Mouse (Mus musculus): ENCODE measurements around the gene Tipin. TPM values are rescaled to one million over a fixed set of nuclear protein-coding genes. Genes with fewer than 3 reads are reported as not detected.
A peak's percentile ranks its signal among the peaks of the same experiment; 100 is the strongest.
"Not testable (repeated sequence)": the region's sequence is repeated elsewhere in the genome, so short reads cannot be mapped to it uniquely, and the experiment has no call there.

Gene Tipin
- polyA plus RNA-seq, 1 experiment from 2014 or later, result 145 TPM

DNA sequence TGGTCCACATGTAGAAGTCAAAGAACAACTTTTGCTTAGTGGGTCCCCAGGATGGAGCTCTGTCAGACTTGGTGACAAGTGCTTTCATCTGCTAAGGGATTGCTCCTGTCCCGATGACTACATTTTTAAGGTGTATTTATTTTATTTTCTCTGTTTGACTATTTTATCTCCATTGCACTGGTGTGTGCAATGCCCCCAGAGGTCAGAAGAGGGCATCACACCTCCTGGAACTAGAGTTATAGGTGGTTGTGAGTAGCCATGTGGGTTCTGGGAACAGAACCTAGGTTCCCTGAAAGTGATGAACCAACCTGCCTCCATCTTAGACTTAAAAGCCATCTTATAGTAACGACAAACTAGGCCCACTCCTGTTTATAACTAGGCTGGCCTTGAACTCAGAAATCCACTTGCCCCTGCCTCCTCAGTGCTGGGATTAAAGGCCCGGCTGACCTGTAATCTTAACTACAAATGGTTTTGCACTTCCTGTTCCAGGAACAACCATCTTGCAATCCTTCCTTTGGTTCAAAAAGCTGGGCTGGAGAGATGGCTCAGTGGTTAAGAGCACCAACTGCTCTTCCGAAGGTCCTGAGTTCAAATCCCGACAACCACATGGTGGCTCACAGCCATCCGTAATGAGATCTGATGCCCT lies 2.6 kb upstream of the Tipin start:
- WGBS (ENCODE audit: insufficient replicate concordance), result 87% methylated on average over 6 of the region's 6 CpGs
- Histone ChIP-seq H3K36me3 (ENCODE audit: control insufficient read depth, insufficient read depth) (no peaks in the 10 kb centered on the region), H3K4me3 (ENCODE audit: low read depth, low read length) (no peak overlapping the region), H3K9ac (ENCODE audit: low read depth, low read length) (no peak overlapping the region), H3K27ac (ENCODE audit: low read length) (no peak overlapping the region), H3K4me2 (ENCODE audit: low read depth, low read length) (no peak overlapping the region), H3K27me3 (ENCODE audit: control insufficient read depth, insufficient read depth, low read depth, low read length) (no peaks in the 10 kb centered on the region), H3K4me1 (ENCODE audit: control insufficient read depth, low read depth, low read length) (peaks cover 11% of the 10 kb centered on the region), H3K9me3 (replicated peaks; ENCODE audit: control insufficient read depth, low read length) (no peaks in the 10 kb centered on the region)
- ATAC-seq (ENCODE audit: low read depth), result no peak

DNA sequence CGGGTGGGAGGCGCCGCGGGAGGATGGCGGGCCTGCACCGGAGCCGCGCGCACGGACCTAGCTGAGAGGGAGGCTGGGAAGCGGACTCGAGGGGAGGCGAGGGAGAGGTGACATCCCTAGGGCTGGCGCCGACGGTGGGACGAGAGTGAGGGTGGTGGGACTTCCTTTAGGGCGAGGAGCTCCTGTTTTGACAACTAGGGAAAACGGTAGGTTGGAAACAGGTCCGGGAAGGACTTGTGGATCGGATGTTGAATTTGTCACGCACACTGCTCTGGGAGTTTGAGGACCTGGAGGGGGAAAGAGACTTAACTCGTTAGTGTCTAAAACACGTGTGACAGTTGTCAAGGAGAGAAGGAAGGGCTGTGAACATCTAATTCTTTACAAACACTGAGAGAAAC lies 399 bp downstream of the Tipin start:
- H3K27me3 ChIP-seq (ENCODE audit: control insufficient read depth, insufficient read depth, low read depth, low read length), result no peaks in the 10 kb centered on the region
- peak; percentile 85 for ATAC-seq (ENCODE audit: low read depth)
- H3K4me3 ChIP-seq (ENCODE audit: low read depth, low read length), result peak overlapping the region; percentile 85
- H3K4me1 ChIP-seq (ENCODE audit: control insufficient read depth, low read depth, low read length), result peaks cover 14% of the 10 kb centered on the region
- no peaks in the 10 kb centered on the region for H3K9me3 ChIP-seq (replicated peaks; ENCODE audit: control insufficient read depth, low read length)
- H3K4me2 ChIP-seq (ENCODE audit: low read depth, low read length), result peak overlapping the region; percentile 72
- no peaks in the 10 kb centered on the region for H3K36me3 ChIP-seq (ENCODE audit: control insufficient read depth, insufficient read depth)
- peak overlapping the region; percentile 86 for H3K27ac ChIP-seq (ENCODE audit: low read length)
- peak overlapping the region; percentile 91 for H3K9ac ChIP-seq (ENCODE audit: low read depth, low read length)
- WGBS (ENCODE audit: insufficient replicate concordance), result 0% methylated on average over 24 of the region's 24 CpGs

DNA sequence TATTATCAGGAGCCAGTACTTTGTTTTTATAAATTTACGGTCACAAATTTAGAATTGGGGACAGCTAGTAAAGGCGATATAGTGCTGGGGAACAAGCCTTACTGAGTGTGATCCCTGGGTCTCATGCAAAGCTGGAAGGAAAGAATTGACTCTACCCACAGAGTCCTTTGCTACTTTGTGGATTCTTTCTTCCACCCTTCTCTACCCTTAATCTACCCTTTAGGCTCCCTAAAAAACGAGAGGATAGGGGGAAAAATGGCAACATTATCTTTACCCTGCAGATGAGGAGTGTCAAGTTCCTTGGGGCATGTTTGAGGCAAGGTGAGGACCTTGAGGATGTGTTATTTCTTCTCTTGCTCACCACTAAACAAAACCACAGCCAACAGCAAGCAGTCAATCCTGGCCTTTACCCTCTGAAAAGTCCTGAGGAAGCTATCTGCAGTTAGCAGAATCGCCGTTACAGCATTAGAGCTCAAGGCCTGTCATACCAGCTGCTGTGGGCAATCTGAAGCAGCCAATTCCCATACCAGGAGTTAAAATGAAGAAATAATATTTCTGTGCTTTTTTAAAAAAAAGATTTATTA lies 1.1 kb downstream of the Tipin start:
- no peaks in the 10 kb centered on the region for H3K9me3 ChIP-seq (replicated peaks; ENCODE audit: control insufficient read depth, low read length)
- H3K9ac ChIP-seq (ENCODE audit: low read depth, low read length), result peak overlapping the region; percentile 91
- H3K27ac ChIP-seq (ENCODE audit: low read length), result peak overlapping the region; percentile 86
- no peak for ATAC-seq (ENCODE audit: low read depth)
- peak overlapping the region; percentile 72 for H3K4me2 ChIP-seq (ENCODE audit: low read depth, low read length)
- H3K27me3 ChIP-seq (ENCODE audit: control insufficient read depth, insufficient read depth, low read depth, low read length), result no peaks in the 10 kb centered on the region
- peak overlapping the region; percentile 85 for H3K4me3 ChIP-seq (ENCODE audit: low read depth, low read length)
- H3K4me1 ChIP-seq (ENCODE audit: control insufficient read depth, low read depth, low read length), result peaks cover 14% of the 10 kb centered on the region
- 8% methylated on average over 5 of the region's 5 CpGs for WGBS (ENCODE audit: insufficient replicate concordance)
- no peaks in the 10 kb centered on the region for H3K36me3 ChIP-seq (ENCODE audit: control insufficient read depth, insufficient read depth)

DNA sequence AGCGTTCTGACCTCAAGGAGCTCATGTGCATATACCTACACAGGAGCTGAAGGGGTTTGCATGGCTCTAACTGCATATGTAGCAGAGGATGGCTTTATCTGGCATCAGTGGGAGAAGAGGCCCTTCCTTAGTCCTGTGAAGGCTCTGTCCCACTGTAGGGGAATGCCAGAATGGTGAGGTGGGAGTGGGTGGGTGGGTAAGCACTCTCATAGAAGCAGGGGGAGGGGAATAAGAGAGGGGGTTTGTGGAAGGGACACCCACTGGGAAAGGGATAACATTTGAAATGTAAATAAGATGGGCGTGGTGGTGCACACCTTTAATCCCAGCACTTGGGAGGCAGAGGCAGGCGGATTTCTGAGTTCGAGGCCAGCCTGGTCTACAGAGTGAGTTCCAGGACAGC lies 21.7 kb downstream of the Tipin start:
- H3K36me3 ChIP-seq (ENCODE audit: control insufficient read depth, insufficient read depth), result peaks cover 61% of the 10 kb centered on the region
- ATAC-seq (ENCODE audit: low read depth), result not testable (repeated sequence)

DNA sequence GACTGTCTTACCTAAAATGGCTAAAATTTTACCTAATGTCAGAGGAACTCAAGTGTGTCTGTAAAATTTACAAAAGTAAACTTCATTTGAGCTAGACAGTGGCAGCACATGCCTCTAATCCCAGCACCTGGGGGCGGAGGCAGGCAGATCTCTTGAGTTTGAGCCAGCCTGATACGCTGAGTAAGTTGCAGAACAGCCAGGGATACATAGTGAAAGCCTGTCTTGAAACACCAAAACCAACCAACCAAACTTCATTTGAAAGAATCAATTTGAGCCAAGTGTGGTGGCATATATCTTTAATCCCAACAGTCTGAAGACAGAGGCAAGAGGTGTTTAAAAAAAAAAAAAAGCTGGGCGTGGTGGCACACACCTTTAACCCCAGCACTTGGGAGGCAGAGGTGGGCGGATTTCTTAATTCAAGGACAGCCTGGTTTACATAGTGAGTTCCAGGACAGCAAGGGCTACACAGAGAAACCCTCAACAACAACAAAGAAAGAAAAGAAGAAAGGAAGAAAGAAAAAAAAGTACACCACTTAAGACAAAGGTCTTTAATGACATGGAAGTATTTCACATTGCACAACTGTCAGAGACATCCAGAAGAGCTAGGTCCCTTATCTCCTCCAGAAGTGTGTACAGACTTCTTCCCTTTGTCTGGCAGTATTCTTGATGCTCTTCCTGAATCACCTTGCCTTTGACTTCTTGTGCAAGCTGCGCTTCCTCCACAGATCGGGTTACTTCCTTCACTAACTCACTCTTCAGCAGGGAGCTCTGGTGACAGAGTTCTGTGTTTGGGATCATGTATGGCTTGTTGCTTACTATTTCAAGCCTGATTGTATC lies 25.3 kb downstream of the Tipin start:
- Histone ChIP-seq H3K4me2 (ENCODE audit: low read depth, low read length) (no peak overlapping the region), H3K36me3 (ENCODE audit: control insufficient read depth, insufficient read depth) (peaks cover 38% of the 10 kb centered on the region), H3K27me3 (ENCODE audit: control insufficient read depth, insufficient read depth, low read depth, low read length) (no peaks in the 10 kb centered on the region), H3K27ac (ENCODE audit: low read length) (no peak overlapping the region), H3K9ac (ENCODE audit: low read depth, low read length) (no peak overlapping the region), H3K9me3 (replicated peaks; ENCODE audit: control insufficient read depth, low read length) (no peaks in the 10 kb centered on the region), H3K4me1 (ENCODE audit: control insufficient read depth, low read depth, low read length) (no peaks in the 10 kb centered on the region), H3K4me3 (ENCODE audit: low read depth, low read length) (no peak overlapping the region)
- 69% methylated on average over 6 of the region's 6 CpGs for WGBS (ENCODE audit: insufficient replicate concordance)
- ATAC-seq (ENCODE audit: low read depth), result no peak

More for the DNA sequence above, 21.7 kb downstream of the Tipin start:
- H3K9ac ChIP-seq (ENCODE audit: low read depth, low read length); H3K27me3 ChIP-seq (ENCODE audit: control insufficient read depth, insufficient read depth, low read depth, low read length); H3K4me1 ChIP-seq (ENCODE audit: control insufficient read depth, low read depth, low read length); H3K4me3 ChIP-seq (ENCODE audit: low read depth, low read length); H3K9me3 ChIP-seq (replicated peaks; ENCODE audit: control insufficient read depth, low read length); H3K4me2 ChIP-seq (ENCODE audit: low read depth, low read length); H3K27ac ChIP-seq (ENCODE audit: low read length): not testable (repeated sequence)
- 88% methylated on average over 3 of the region's 4 CpGs for WGBS (ENCODE audit: insufficient replicate concordance)

DNA sequence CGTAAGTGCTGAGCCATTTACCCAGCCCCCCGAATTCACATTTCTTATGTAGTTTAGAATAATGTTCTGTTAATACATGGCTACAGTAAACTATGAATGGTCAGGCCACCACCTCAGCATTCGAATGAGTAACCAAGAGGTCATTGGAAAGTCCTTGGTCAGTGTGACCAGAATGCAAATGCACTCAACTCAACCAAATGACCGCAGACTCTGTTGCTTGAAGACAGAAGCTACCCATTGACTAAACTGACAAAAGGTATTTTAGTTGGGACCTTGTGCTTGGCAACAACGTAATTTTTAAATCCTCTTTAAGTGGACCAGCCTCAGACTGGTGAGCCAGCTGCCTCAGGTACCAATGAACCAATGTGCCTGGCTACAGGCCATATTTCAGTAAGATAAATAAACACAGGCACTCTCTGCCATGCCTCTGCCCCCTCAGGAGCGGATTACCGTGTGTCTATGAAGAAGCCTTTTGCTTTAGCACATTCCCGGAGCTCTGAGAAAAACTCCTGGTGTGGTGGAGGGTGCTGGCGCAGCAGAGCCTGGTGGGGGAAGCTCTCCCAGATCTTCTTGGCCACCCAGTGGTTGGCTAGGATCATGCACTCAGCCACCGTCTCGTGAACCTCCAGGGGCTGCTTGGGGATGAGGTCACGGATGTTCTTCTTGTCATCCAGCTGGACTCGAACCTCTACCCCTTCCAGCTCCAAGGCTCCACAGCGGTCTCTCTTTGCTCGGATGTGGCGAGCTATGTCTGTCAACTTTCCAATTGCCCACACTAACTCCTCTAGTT lies 29.8 kb downstream of the Tipin start:
- H3K4me3 ChIP-seq (ENCODE audit: low read depth, low read length), result no peak overlapping the region
- no peak overlapping the region for H3K9ac ChIP-seq (ENCODE audit: low read depth, low read length)
- H3K36me3 ChIP-seq (ENCODE audit: control insufficient read depth, insufficient read depth), result peaks cover 7% of the 10 kb centered on the region
- no peaks in the 10 kb centered on the region for H3K4me1 ChIP-seq (ENCODE audit: control insufficient read depth, low read depth, low read length)
- no peak for ATAC-seq (ENCODE audit: low read depth)
- no peaks in the 10 kb centered on the region for H3K27me3 ChIP-seq (ENCODE audit: control insufficient read depth, insufficient read depth, low read depth, low read length)
- no peak overlapping the region for H3K27ac ChIP-seq (ENCODE audit: low read length)
- 74% methylated on average over 16 of the region's 16 CpGs for WGBS (ENCODE audit: insufficient replicate concordance)
- no peak overlapping the region for H3K4me2 ChIP-seq (ENCODE audit: low read depth, low read length)
- H3K9me3 ChIP-seq (replicated peaks; ENCODE audit: control insufficient read depth, low read length), result no peaks in the 10 kb centered on the region

DNA sequence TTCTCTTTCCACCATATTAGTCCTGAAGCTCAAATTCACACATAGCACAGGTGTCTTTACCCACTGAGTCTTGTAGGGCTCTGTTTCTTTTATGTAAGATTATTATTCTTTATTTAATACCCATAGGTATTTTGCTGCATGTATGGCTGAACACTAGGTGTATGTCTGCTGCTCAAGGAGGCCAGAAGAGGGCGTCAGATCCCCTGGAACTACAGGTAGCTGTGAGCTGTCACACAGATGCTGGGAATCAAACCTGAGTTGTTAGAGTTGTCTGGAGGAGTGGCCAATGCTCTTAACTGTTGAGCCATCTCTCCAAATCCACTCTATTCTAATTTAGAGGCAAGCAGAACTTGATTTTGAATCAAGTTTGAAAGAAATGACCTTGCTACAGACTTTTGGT lies 30.7 kb downstream of the Tipin start:
- H3K36me3 ChIP-seq (ENCODE audit: control insufficient read depth, insufficient read depth), result peaks cover 2% of the 10 kb centered on the region
- no peak for ATAC-seq (ENCODE audit: low read depth)
- WGBS (ENCODE audit: insufficient replicate concordance), result 48% methylated on average over 1 of the region's 1 CpGs

DNA sequence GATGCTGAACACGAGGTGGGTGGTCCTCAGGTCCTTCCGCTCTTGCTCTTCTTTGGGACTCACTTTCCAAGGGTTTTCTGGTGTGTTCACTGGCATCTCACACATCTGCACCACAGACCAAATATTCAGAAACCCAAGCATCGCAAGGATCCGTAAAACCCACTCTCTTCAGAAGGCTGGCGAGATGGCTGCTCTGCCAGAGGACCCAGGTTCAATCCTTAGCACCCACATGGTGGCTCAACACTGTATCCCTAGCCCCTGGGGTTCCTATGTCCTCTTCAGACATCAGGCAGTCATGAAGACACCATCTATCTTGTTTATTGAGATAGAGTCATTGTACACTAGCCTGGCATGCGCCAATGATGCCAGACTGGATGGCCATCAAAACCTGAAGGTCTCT lies 33.3 kb downstream of the Tipin start:
- no peak for ATAC-seq (ENCODE audit: low read depth)
- H3K4me1 ChIP-seq (ENCODE audit: control insufficient read depth, low read depth, low read length), result no peaks in the 10 kb centered on the region
- no peaks in the 10 kb centered on the region for H3K9me3 ChIP-seq (replicated peaks; ENCODE audit: control insufficient read depth, low read length)
- H3K27me3 ChIP-seq (ENCODE audit: control insufficient read depth, insufficient read depth, low read depth, low read length), result no peaks in the 10 kb centered on the region
- WGBS (ENCODE audit: insufficient replicate concordance), result 83% methylated on average over 6 of the region's 6 CpGs
- H3K36me3 ChIP-seq (ENCODE audit: control insufficient read depth, insufficient read depth), result no peaks in the 10 kb centered on the region; the same call in 1 of the 2 replicates
- H3K4me2 ChIP-seq (ENCODE audit: low read depth, low read length), result no peak overlapping the region
- H3K27ac ChIP-seq (ENCODE audit: low read length), result no peak overlapping the region
- no peak overlapping the region for H3K9ac ChIP-seq (ENCODE audit: low read depth, low read length)
- no peak overlapping the region for H3K4me3 ChIP-seq (ENCODE audit: low read depth, low read length)

More for the DNA sequence above, 30.7 kb downstream of the Tipin start:
- no peak overlapping the region for H3K4me2 ChIP-seq (ENCODE audit: low read depth, low read length)
- H3K27me3 ChIP-seq (ENCODE audit: control insufficient read depth, insufficient read depth, low read depth, low read length), result no peaks in the 10 kb centered on the region
- H3K4me1 ChIP-seq (ENCODE audit: control insufficient read depth, low read depth, low read length), result no peaks in the 10 kb centered on the region
- H3K9me3 ChIP-seq (replicated peaks; ENCODE audit: control insufficient read depth, low read length), result no peaks in the 10 kb centered on the region
- H3K4me3 ChIP-seq (ENCODE audit: low read depth, low read length), result no peak overlapping the region
- no peak overlapping the region for H3K27ac ChIP-seq (ENCODE audit: low read length)
- no peak overlapping the region for H3K9ac ChIP-seq (ENCODE audit: low read depth, low read length)
